Mouse (Mus musculus) limb, embryonic 10.5 days (tissue): Measurements from ENCODE around the gene Gm49358. TPM values are rescaled to one million over a fixed set of nuclear protein-coding genes. Genes with fewer than 3 reads are reported as not detected.

Source experiments
- DNase-seq: peaks from one replicate; pipeline ENCODE4 v3.0.0-alpha.2; 2017; ENCODE audit warnings: low spot score
- H3K27ac ChIP-seq: fragments of 300-500 bp; sonication (generic); 2 replicates; pipeline ENCODE4 v1.5.1; 2016; ENCODE audit warnings: mild to moderate bottlenecking
- H3K27me3 ChIP-seq: fragments of 300-500 bp; sonication (generic); 2 replicates; pipeline ENCODE4 v1.6.1; 2016; ENCODE audit warnings: low read depth, mild to moderate bottlenecking; ENCODE audit not compliant: poor library complexity, severe bottlenecking
- H3K36me3 ChIP-seq: fragments of 300-500 bp; sonication (generic); 2 replicates; pipeline ENCODE4 v1.6.1; 2016; ENCODE audit warnings: mild to moderate bottlenecking, moderate library complexity
- H3K4me1 ChIP-seq: fragments of 300-500 bp; sonication (generic); 2 replicates; pipeline ENCODE4 v1.6.1; 2016
- H3K4me3 ChIP-seq: fragments of 300-500 bp; sonication (generic); 2 replicates; pipeline ENCODE4 v1.5.1; 2016; ENCODE audit warnings: mild to moderate bottlenecking, moderate library complexity
- H3K9me3 ChIP-seq: fragments of 300-500 bp; sonication (generic); replicated peaks from 2 replicates; pipeline ENCODE4 v1.6.1; 2016; ENCODE audit warnings: mild to moderate bottlenecking
- WGBS: fragments of 180-500 bp; shearing (Covaris S2); methylation state at CpG from one replicate; pipeline ENCODE4 v1.1.7; 2016; 5-methylcytosine and 5-hydroxymethylcytosine counted together
- polyA plus RNA-seq: library from polyadenylated mRNA; unstranded; fragments of >200 nt; fragmentation: Nextera tagmentation; extraction: Ambion mirVana; gene quantifications from 2 replicates; pipeline ENCODE4 v1.2.1, GENCODE M21; 2016

Gene Gm49358
- polyA plus RNA-seq, 1 experiment from 2014 or later = not detected

DNA sequence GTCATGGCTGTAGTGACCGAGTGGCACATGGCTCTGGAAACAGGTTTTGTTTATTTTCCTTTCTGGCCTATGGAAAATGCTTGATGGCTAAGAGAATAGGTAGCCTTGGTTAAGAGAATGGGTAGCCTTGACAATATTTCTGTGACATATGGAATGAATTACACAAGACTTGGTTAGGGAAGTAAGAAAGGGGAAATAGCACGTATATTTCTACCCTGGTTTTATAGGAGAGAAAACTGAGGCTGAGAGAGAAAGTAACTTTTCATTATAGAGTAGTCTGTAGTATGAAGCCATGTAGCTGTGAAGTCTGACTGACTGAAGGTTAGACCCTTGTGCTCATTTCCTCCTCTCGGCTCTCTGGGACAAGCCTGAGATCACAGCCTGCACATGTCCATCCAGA is 63.2 kb downstream of the Gm49358 start:
- Histone ChIP-seq H3K4me1 (peaks cover 45% of the 10 kb centered on the region), H3K27me3 (no peaks in the 10 kb centered on the region), H3K27ac (no peak overlapping the region; the same call in 1 of the 2 replicates), H3K9me3 (no peaks in the 10 kb centered on the region), H3K4me3 (no peak overlapping the region), H3K36me3 (no peaks in the 10 kb centered on the region)
- no peak for DNase-seq
- 66% methylated on average over 3 of the region's 3 CpGs for WGBS

DNA sequence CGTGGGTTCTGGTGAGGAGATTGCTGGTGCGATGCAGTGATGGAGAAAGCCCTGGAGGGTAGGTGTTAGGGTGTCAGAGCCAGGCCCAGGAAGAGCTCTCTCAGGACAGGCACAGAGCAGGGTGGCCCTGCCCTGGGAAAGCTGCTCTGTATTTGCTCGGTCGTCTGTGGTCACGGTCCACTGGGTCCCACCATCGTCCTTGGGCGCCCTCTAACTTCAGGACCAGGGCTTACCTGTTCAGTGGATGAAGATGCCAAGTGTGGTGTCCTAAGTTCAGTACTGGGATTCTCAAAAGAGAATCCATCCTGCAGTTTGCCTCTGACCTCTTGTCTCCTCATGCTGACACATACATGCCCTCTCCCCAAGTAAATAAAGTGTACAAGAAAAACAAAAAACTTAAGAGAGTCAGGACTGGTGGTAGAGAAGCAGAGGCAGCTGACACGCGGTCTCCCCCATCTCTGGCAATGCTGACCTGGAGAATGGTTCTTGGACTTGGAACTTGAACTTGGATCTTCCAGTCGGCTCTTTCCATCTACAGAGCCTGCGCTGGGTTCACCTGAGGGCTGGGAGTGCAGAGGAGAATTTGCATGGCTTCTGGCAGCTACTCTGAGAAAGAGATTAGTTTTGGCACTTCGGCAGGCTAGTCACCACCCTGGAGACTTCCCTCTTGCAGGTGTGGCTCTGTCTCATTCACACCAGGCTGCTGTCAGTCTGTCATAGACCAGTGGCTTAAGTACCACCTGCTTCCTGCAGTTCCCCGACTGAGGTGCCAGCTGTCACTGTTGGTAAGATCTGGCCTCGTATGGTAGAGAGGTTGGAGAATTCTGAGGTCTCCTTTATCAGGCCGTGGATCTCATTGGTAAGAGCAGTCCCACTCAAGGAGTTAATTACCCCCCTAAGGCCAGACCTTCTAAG is 64.7 kb downstream of the Gm49358 start:
- H3K27me3 ChIP-seq = no peaks in the 10 kb centered on the region
- no peak for DNase-seq
- no peaks in the 10 kb centered on the region for H3K9me3 ChIP-seq
- H3K4me3 ChIP-seq = no peak overlapping the region
- no peaks in the 10 kb centered on the region for H3K36me3 ChIP-seq
- peaks cover 37% of the 10 kb centered on the region for H3K4me1 ChIP-seq
- 92% methylated on average over 15 of the region's 15 CpGs for WGBS
- no peak overlapping the region for H3K27ac ChIP-seq

DNA sequence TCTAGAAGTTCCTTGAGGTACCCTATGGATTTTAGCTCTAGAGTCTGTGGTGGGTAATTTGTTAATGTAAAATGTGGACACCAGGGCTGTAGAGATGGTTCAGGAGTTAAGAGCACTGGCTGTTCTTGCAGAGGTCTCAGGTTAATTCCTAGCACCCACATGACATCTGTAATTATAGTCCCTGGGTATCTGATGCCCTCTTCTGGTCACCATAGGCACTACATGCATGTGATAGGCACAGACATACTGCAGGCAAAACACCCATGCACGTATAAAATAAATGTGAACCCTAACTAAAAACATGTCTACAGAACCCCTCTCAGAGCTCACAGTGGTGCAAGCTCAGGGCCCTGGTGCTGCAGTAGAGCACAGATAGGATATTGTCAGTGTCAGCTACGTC is 65.7 kb downstream of the Gm49358 start:
- DNase-seq = no peak
- H3K9me3 ChIP-seq = no peaks in the 10 kb centered on the region
- no peak overlapping the region for H3K27ac ChIP-seq
- 91% methylated on average over 2 of the region's 2 CpGs for WGBS
- H3K4me1 ChIP-seq = peaks cover 41% of the 10 kb centered on the region
- H3K27me3 ChIP-seq = no peaks in the 10 kb centered on the region
- H3K36me3 ChIP-seq = no peaks in the 10 kb centered on the region
- no peak overlapping the region for H3K4me3 ChIP-seq

DNA sequence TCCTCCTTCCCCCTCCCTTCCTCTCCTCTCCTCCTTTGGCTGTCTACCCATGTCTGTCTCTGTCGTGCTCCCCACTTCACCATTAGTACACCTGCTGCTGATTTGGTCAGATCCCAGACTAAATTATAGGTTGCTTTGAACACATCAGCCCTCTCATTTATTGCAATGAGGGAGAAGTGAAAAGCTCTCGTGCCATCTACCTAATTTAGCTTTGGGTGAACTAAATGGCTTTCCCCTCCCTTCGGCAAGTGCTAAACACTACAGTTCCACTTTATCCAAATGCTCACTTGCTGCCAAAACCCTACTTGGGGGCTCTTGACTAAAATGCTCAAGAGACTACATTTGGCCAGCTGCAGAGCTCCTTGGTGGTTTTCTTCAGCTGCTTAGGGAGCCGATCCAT is 73.0 kb downstream of the Gm49358 start:
- H3K27ac ChIP-seq = no peak overlapping the region
- H3K4me3 ChIP-seq = no peak overlapping the region
- peaks cover 16% of the 10 kb centered on the region; the same call in 1 of the 2 replicates for H3K27me3 ChIP-seq
- H3K9me3 ChIP-seq = no peaks in the 10 kb centered on the region
- no peaks in the 10 kb centered on the region for H3K36me3 ChIP-seq
- peaks cover 16% of the 10 kb centered on the region for H3K4me1 ChIP-seq
- WGBS = 82% methylated on average over 4 of the region's 4 CpGs
- no peak for DNase-seq

DNA sequence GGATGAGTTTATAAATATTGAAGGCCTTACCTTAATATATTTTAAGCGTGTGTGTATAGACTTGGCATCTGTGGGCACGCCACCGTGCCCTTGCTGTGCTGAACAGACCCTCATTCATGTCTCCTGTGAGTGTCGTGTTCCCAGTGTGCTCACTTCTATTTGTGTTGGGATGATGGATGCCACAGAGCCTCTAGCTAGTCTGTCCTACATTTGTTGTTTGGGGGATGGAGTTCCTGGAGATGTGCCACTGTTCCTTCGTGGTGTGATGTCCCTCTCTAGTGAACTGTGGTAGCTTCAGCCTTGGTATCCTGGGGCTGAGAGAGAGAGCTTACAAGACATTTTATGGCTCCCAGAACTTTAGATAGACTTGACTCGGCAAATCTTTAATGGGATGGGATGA is 75.1 kb downstream of the Gm49358 start:
- H3K4me3 ChIP-seq = no peak overlapping the region

DNA sequence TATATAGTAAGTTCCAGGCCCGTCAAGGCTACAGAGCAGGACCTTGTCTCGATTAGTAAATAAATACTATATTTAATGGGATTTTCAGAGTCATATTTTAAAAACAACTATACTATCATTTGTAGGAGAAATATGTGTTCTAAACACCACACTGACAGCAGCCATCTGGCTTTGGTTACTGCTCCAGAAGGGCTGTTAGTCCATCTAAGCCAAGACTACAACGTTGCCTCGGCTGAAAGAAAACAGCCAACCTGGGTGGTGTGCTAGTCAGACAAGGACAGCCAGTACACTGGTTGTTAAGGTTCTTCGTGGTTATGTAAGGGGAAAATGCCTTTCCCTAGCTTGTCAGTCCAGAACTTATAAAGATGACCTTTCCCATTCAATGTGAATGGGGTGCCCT is 78.9 kb downstream of the Gm49358 start:
- H3K4me3 ChIP-seq = no peak overlapping the region
- no peak overlapping the region for H3K27ac ChIP-seq
- H3K9me3 ChIP-seq = no peaks in the 10 kb centered on the region
- H3K27me3 ChIP-seq = peaks cover 29% of the 10 kb centered on the region; the same call in 1 of the 2 replicates
- peaks cover 22% of the 10 kb centered on the region for H3K4me1 ChIP-seq
- WGBS = 65% methylated on average over 5 of the region's 5 CpGs
- no peaks in the 10 kb centered on the region for H3K36me3 ChIP-seq
- no peak for DNase-seq

More for the DNA sequence above, 75.1 kb downstream of the Gm49358 start:
- H3K27ac ChIP-seq = no peak overlapping the region
- H3K36me3 ChIP-seq = no peaks in the 10 kb centered on the region
- H3K9me3 ChIP-seq = no peaks in the 10 kb centered on the region
- DNase-seq = no peak
- H3K27me3 ChIP-seq = peaks cover 23% of the 10 kb centered on the region; the same call in 1 of the 2 replicates
- 93% methylated on average over 6 of the region's 6 CpGs for WGBS
- peaks cover 32% of the 10 kb centered on the region for H3K4me1 ChIP-seq

DNA sequence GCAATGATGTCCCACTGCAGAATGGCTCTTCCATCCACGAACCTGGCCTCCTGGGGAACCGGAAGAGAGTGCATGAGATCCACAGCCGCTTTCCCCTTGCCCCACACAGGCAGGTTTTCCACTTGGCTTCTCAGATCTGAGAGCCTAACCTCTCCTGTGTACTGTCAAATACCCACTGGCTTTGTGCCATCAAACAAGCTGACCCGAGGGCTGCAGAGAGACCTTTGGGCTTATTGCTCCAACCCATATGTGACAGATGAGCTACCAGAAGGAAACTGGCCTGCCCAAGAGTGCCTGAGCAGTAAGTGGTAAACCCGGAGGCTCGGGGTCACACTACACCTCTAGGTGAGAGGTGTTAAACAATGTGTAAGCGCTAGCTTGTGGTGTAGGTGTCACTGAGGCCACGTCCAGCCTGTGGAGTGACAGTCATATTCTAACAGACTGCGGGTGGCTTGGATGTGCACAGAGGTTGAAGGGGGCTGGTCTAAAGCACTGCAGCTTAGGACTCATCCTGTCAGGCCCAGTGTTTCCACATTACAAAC is 83.2 kb downstream of the Gm49358 start:
- 70% methylated on average over 9 of the region's 9 CpGs for WGBS
- DNase-seq = no peak
- Histone ChIP-seq H3K27me3 (peaks cover 44% of the 10 kb centered on the region; the same call in 1 of the 2 replicates), H3K9me3 (no peaks in the 10 kb centered on the region), H3K27ac (no peak overlapping the region), H3K4me3 (no peak overlapping the region), H3K36me3 (no peaks in the 10 kb centered on the region), H3K4me1 (peaks cover 14% of the 10 kb centered on the region)

DNA sequence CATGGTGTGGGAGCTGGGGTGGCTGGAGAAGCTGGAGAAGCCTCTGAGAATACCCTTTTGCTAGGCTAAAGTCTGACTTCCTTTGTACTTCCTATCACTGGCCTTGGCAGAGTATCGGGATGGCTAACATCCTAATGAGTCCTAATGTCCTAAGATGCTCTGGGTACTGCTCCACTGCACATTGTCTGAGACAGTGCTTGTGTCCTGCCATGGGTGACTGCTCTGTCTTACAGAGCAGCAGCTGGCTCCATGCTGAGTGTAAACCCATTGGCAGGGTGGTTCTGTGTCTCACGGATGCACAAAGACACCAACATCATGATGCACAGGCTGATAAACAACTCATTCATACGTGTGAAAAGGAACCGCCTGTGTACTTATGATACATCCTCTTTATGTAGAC is 85.3 kb downstream of the Gm49358 start:
- peaks cover 40% of the 10 kb centered on the region; the same call in 1 of the 2 replicates for H3K27me3 ChIP-seq
- 91% methylated on average over 4 of the region's 4 CpGs for WGBS
- no peaks in the 10 kb centered on the region for H3K9me3 ChIP-seq
- H3K27ac ChIP-seq = no peak overlapping the region
- no peaks in the 10 kb centered on the region for H3K36me3 ChIP-seq
- no peak for DNase-seq
- no peak overlapping the region for H3K4me3 ChIP-seq
- no peaks in the 10 kb centered on the region for H3K4me1 ChIP-seq

DNA sequence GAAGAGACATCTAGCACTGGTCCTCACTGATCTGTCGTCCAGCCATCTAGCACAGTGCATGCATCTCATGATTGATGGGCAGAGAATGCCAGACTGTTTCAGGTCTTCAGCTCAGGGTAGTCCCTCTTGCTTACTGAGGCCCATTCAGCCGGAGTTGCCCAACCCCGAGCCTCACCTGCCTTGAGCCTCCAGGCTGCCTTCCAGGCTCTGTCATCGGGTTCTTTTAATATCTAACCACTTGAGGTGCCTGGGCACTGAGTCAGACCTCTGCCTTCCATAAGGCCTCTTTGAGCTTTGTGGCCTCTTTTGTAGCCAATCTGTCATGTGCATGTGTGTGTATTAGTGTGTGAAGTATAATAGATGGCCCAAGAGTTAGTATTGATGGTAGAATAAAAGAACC is 85.7 kb downstream of the Gm49358 start:
- Histone ChIP-seq H3K27ac (no peak overlapping the region), H3K27me3 (peaks cover 38% of the 10 kb centered on the region; the same call in 1 of the 2 replicates), H3K36me3 (no peaks in the 10 kb centered on the region), H3K4me1 (no peaks in the 10 kb centered on the region), H3K4me3 (no peak overlapping the region), H3K9me3 (no peaks in the 10 kb centered on the region)
- no peak for DNase-seq
- WGBS = 88% methylated on average over 4 of the region's 4 CpGs

DNA sequence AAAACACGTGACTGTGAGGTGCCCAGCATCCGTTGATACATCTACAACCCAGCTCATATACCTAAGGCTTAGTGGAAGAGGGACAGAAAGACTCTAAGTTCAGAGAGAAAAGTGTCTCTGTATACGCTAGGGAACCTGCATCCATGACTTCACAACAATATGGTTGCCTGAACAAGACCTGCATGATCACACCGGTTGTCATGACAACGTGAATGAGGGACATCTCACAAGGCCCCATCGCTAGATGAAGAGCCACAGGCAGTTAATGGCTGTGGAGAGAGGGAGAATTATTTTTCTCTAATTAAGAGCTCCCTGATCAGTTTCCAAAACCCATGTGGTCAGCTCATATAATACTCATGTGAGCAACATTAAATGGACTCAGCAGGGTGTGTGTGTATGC is 88.4 kb downstream of the Gm49358 start:
- no peaks in the 10 kb centered on the region for H3K36me3 ChIP-seq
- no peaks in the 10 kb centered on the region for H3K9me3 ChIP-seq
- DNase-seq = no peak
- H3K4me1 ChIP-seq = no peaks in the 10 kb centered on the region
- H3K4me3 ChIP-seq = no peak overlapping the region
- 89% methylated on average over 6 of the region's 6 CpGs for WGBS
- H3K27me3 ChIP-seq = peaks cover 44% of the 10 kb centered on the region; the same call in 1 of the 2 replicates
- H3K27ac ChIP-seq = no peak overlapping the region

DNA sequence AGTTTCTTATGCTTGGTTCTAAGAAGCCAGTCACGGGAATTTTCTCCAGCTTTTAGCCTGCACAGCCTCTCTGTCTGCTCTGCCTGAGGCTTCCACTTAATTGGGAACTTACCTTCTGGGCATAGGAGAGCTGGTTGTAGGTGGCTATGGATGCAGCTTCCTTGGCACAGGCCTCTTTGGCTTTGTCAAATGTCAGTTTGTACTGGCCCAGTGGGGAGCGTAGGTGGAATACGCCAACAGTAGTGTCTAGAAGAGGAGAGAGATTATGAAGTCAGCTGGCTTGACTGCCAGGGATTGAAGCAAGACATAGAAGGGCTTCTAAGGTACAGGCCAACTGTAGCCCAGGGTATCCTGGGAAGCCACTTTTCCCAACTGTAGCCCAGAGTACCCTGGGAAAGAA is 89.7 kb downstream of the Gm49358 start:
- no peak for DNase-seq
- H3K27me3 ChIP-seq = peaks cover 39% of the 10 kb centered on the region; the same call in 1 of the 2 replicates
- 94% methylated on average over 3 of the region's 3 CpGs for WGBS

DNA sequence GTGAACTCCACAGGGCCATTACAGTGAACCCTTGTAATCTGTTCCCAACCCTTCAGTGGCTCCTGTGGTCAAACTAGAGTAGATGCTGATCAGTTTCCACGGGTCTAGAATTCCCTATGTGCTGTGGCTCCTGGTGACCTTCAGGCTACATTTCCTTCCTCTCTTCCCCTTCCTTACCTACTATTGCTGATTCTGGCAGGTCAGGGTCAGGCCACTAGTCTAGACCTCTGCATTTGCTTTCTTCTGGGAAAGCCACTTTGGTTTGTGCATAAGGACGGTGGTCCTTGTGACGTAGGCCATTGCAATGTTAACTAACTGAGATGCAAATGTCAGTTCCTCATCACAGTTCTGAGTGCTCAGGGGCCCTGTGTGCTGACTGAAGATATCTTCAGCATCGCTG is 96.6 kb downstream of the Gm49358 start:
- no peak overlapping the region for H3K4me3 ChIP-seq
- no peaks in the 10 kb centered on the region for H3K36me3 ChIP-seq
- H3K27ac ChIP-seq = no peak overlapping the region
- peaks cover 9% of the 10 kb centered on the region; the same call in 1 of the 2 replicates for H3K27me3 ChIP-seq
- H3K4me1 ChIP-seq = no peaks in the 10 kb centered on the region
- DNase-seq = no peak
- H3K9me3 ChIP-seq = no peaks in the 10 kb centered on the region
- whole genome bisulfite sequencing = 85% methylated on average over 4 of the region's 4 CpGs

More for the DNA sequence above, 89.7 kb downstream of the Gm49358 start:
- no peaks in the 10 kb centered on the region for H3K36me3 ChIP-seq
- H3K4me3 ChIP-seq = no peak overlapping the region
- H3K27ac ChIP-seq = no peak overlapping the region
- no peaks in the 10 kb centered on the region for H3K9me3 ChIP-seq
- H3K4me1 ChIP-seq = no peaks in the 10 kb centered on the region

DNA sequence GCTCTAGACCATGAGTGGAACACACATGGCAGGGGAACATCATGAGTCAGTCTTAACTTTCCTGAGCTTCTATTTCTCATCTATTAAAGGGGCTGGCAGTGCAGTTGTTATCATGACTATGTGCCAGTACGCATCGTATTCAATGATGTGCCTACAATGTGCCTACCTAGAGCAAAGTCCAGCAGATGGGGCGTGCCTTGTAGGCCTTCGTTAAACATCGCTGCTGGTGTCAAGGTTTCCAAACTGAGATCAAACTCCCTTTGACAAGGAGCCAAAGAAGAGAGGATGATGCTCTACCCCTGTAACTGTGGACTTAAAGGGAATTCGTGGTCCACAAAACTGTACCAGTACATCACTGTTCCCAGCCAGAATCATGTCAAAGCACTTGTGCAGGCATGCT is 98.7 kb downstream of the Gm49358 start:
- H3K27ac ChIP-seq = no peak overlapping the region
- H3K4me1 ChIP-seq = no peaks in the 10 kb centered on the region
- no peaks in the 10 kb centered on the region for H3K9me3 ChIP-seq
- no peak overlapping the region for H3K4me3 ChIP-seq
- WGBS = 91% methylated on average over 6 of the region's 6 CpGs
- H3K27me3 ChIP-seq = peaks cover 3% of the 10 kb centered on the region; the same call in 1 of the 2 replicates
- no peak for DNase-seq
- no peaks in the 10 kb centered on the region for H3K36me3 ChIP-seq
